ENCODE assay signal across 8 mouse cellular contexts in the genomic region with DNA sequence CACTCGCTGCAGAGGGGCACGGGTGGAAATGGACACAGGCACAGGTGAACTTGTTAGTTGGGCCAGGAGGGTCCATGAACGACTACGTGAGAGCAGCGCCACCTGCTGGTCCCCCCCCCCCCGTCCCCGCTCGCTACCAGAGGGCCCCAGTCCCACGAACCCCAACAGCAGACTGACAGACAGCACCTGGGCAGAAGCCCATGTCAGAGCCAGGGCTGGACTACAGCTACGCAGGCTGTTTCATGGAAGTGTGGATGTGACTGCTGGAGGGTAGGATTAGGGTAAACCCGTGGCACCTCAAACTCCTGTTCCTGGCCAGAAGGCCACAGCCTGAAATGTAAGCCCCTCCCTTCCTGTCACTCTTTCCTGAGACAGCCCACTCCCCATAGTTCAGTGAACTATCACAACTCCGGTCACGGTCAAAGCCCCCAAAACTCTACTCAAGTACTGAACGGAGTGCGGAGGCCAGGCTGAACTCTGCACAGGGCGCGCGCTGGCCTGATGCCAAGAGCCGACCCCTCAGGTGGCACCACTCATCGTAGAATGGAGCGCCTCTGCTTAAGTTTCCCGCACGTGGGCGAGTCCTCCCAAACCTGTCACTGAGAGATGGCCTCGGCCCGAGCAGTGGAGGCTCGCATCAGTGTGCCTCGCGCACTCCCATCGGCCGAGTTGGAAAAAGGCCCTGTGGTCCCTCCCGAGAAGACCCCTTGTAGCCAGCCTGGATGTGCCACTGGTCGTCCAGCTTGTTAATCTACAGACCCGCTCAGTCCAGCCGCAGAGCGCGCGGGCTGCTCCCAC. TPM values are rescaled to one million over a fixed set of nuclear protein-coding genes. Genes with fewer than 3 reads are reported as not detected.
DNase-seq lines count a peak whose midpoint lies in the region; ATAC-seq and TF ChIP-seq lines count a peak whose summit lies in the region.

No protein-coding gene starts in this region.

- WGBS in forebrain, embryonic 15.5 days = under 1% methylated on average over 38 of the region's 38 CpGs
- WGBS in hindbrain, embryonic 15.5 days = 1% methylated on average over 38 of the region's 38 CpGs
- under 1% methylated on average over 38 of the region's 38 CpGs for WGBS in liver, adult 2 months
- under 1% methylated on average over 38 of the region's 38 CpGs for WGBS in thymus, adult 2 months

- H3K4me2 ChIP-seq in forebrain, embryonic 15.5 days (replicated peaks) = peak overlapping the region; percentile 99
- H3K4me2 ChIP-seq in hindbrain, embryonic 15.5 days = peak overlapping the region; percentile 100

- no peaks in the 10 kb centered on the region for H3K27me3 ChIP-seq in forebrain, embryonic 15.5 days
- no peaks in the 10 kb centered on the region for H3K27me3 ChIP-seq in hindbrain, embryonic 15.5 days
- H3K27me3 ChIP-seq in liver, adult 2 months (ENCODE audit: control insufficient read depth, insufficient read depth, low read length) = no peaks in the 10 kb centered on the region
- H3K27me3 ChIP-seq in thymus, adult 2 months (ENCODE audit: control insufficient read depth, insufficient read depth, low read length) = no peaks in the 10 kb centered on the region

- no peaks in the 10 kb centered on the region for H3K9me3 ChIP-seq in forebrain, embryonic 15.5 days
- no peaks in the 10 kb centered on the region for H3K9me3 ChIP-seq in hindbrain, embryonic 15.5 days

- peak overlapping the region; percentile 64 for H3K4me3 ChIP-seq in forebrain, embryonic 15.5 days
- H3K4me3 ChIP-seq in hindbrain, embryonic 15.5 days = peak overlapping the region; percentile 62
- H3K4me3 ChIP-seq in liver, adult 2 months (ENCODE audit: insufficient read depth, low read depth, low read length) = peak overlapping the region; percentile 61
- H3K4me3 ChIP-seq in thymus, adult 2 months (ENCODE audit: control insufficient read depth, insufficient read depth, low read length) = peak overlapping the region; percentile 57

- no peak for TF ChIP-seq POLR2A in liver, adult 2 months (IDR thresholded peaks at IDR 0.05; ENCODE audit: extremely low read depth, insufficient read depth, low read length)
- no peak for TF ChIP-seq POLR2A in thymus, adult 2 months (IDR thresholded peaks at IDR 0.05; ENCODE audit: control insufficient read depth, extremely low read depth, insufficient read depth, low read length, poor library complexity)

- ATAC-seq in forebrain, embryonic 15.5 days (replicated peaks) = peak; percentile 7; the same call in 1 of the 2 replicates
- peak; percentile 60 for ATAC-seq in hindbrain, embryonic 15.5 days (ENCODE audit: low FRiP score, low read depth)

- peak overlapping the region; percentile 76 for H3K27ac ChIP-seq in forebrain, embryonic 15.5 days (replicated peaks)
- peak overlapping the region; percentile 85 for H3K27ac ChIP-seq in hindbrain, embryonic 15.5 days (replicated peaks)
- peak overlapping the region; percentile 32 for H3K27ac ChIP-seq in liver, adult 2 months (replicated peaks; ENCODE audit: insufficient read depth, low read depth, low read length)
- H3K27ac ChIP-seq in thymus, adult 2 months (ENCODE audit: control insufficient read depth, insufficient read depth, low read length) = no peak overlapping the region

- H3K79me2 ChIP-seq in liver, adult 2 months (ENCODE audit: control insufficient read depth, insufficient read depth, low read length) = no peaks in the 10 kb centered on the region

- peak; percentile 63 for DNase-seq in right cerebral cortex, postnatal 14 days
- no peak for DNase-seq in right cerebral cortex, postnatal 36 days (ENCODE audit: low spot score in 2 of 2)
- peak; percentile 55 for DNase-seq in c-Kit-positive CD71-positive TER-119-negative erythroid progenitor cells, embryonic 14.5 days (ENCODE audit: low read depth)
- peak; percentile 62 for DNase-seq in liver, adult 2 months (ENCODE audit: extremely low read depth, low read depth, low spot score)
- peak; percentile 87 for DNase-seq in naive thymus-derived CD4-positive, alpha-beta T cell, adult 2 months (ENCODE audit: low read depth)
- peak; percentile 60 for DNase-seq in thymus, adult 2 months

- peaks cover 30% of the 10 kb centered on the region for H3K4me1 ChIP-seq in forebrain, embryonic 15.5 days
- H3K4me1 ChIP-seq in hindbrain, embryonic 15.5 days (replicated peaks) = peaks cover 33% of the 10 kb centered on the region
- H3K4me1 ChIP-seq in liver, adult 2 months (ENCODE audit: control insufficient read depth, insufficient read depth, low read length) = peaks cover 9% of the 10 kb centered on the region
- H3K4me1 ChIP-seq in thymus, adult 2 months (replicated peaks; ENCODE audit: control insufficient read depth, insufficient read depth, low read length) = peaks cover 15% of the 10 kb centered on the region

- TF ChIP-seq CTCF in liver, adult 2 months (IDR thresholded peaks at IDR 0.05; ENCODE audit: low read depth, low read length) = peak; percentile 75
- TF ChIP-seq CTCF in thymus, adult 2 months (IDR thresholded peaks at IDR 0.05; ENCODE audit: borderline replicate concordance, control insufficient read depth, extremely low read depth, insufficient read depth, low read length, poor library complexity) = peak; percentile 92

- peaks cover 17% of the 10 kb centered on the region; the same call in 1 of the 2 replicates for H3K36me3 ChIP-seq in forebrain, embryonic 15.5 days
- H3K36me3 ChIP-seq in hindbrain, embryonic 15.5 days = peaks cover 14% of the 10 kb centered on the region
- H3K36me3 ChIP-seq in liver, adult 2 months (ENCODE audit: control insufficient read depth, insufficient read depth, low read length) = no peaks in the 10 kb centered on the region
- no peaks in the 10 kb centered on the region for H3K36me3 ChIP-seq in thymus, adult 2 months (ENCODE audit: control insufficient read depth, insufficient read depth, low read length)

- peak overlapping the region; percentile 57 for H3K9ac ChIP-seq in forebrain, embryonic 15.5 days (replicated peaks)
- peak overlapping the region; percentile 60 for H3K9ac ChIP-seq in hindbrain, embryonic 15.5 days
- H3K9ac ChIP-seq in liver, adult 2 months (ENCODE audit: low read depth, low read length) = peak overlapping the region; percentile 68

RNA-seq across cellular contexts. Expression of a gene that starts 0.6 kb away (rescaled TPM):
- 97.9 and 103 TPM in 2 replicates for polyA plus RNA-seq in forebrain, embryonic 15.5 days (2015; fragmentation: Nextera tagmentation; extraction: Ambion mirVana)
- 107 and 109 TPM in 2 replicates for polyA plus RNA-seq in hindbrain, embryonic 15.5 days (2015; fragmentation: Nextera tagmentation; extraction: Ambion mirVana)
- total RNA-seq in liver, adult 2 months (2014; rRNA removed) = 20.3 and 20.5 TPM in 2 replicates
- 63.4 and 74.6 TPM in 2 replicates for polyA plus RNA-seq in liver, adult 2 months (2012; rRNA removed)
- 103 and 112 TPM in 2 replicates for polyA plus RNA-seq in thymus, adult 2 months (2012; rRNA removed)

RNA-seq across cellular contexts. Expression of a gene that starts 0.8 kb away (rescaled TPM):
- 94.1 and 94.8 TPM in 2 replicates for polyA plus RNA-seq in forebrain, embryonic 15.5 days (2015; fragmentation: Nextera tagmentation; extraction: Ambion mirVana)
- 74.9 and 81.2 TPM in 2 replicates for polyA plus RNA-seq in hindbrain, embryonic 15.5 days (2015; fragmentation: Nextera tagmentation; extraction: Ambion mirVana)
- total RNA-seq in liver, adult 2 months (2014; rRNA removed) = 4.4 and 5.1 TPM in 2 replicates
- polyA plus RNA-seq in liver, adult 2 months (2012; rRNA removed) = 7.4 and 9.8 TPM in 2 replicates
- polyA plus RNA-seq in thymus, adult 2 months (2012; rRNA removed) = 69.2 and 77.3 TPM in 2 replicates

RNA-seq across cellular contexts. Expression of a gene that starts 8.3 kb away (rescaled TPM):
- 245 and 251 TPM in 2 replicates for polyA plus RNA-seq in forebrain, embryonic 15.5 days (2015; fragmentation: Nextera tagmentation; extraction: Ambion mirVana)
- 540 and 587 TPM in 2 replicates for polyA plus RNA-seq in hindbrain, embryonic 15.5 days (2015; fragmentation: Nextera tagmentation; extraction: Ambion mirVana)
- 0.20 and 0.55 TPM in 2 replicates for total RNA-seq in liver, adult 2 months (2014; rRNA removed)
- polyA plus RNA-seq in liver, adult 2 months (2012; rRNA removed) = 0.72 and 1.1 TPM in 2 replicates
- polyA plus RNA-seq in thymus, adult 2 months (2012; rRNA removed) = 22.8 and 26.3 TPM in 2 replicates

RNA-seq across cellular contexts. Expression of a gene that starts 14.1 kb away (rescaled TPM):
- polyA plus RNA-seq in forebrain, embryonic 15.5 days (2015; fragmentation: Nextera tagmentation; extraction: Ambion mirVana) = 9.0 and 9.3 TPM in 2 replicates
- 8.8 and 10.4 TPM in 2 replicates for polyA plus RNA-seq in hindbrain, embryonic 15.5 days (2015; fragmentation: Nextera tagmentation; extraction: Ambion mirVana)
- total RNA-seq in liver, adult 2 months (2014; rRNA removed) = 215 and 230 TPM in 2 replicates
- 512 and 554 TPM in 2 replicates for polyA plus RNA-seq in liver, adult 2 months (2012; rRNA removed)
- polyA plus RNA-seq in thymus, adult 2 months (2012; rRNA removed) = 78.4 and 126 TPM in 2 replicates

RNA-seq across cellular contexts. Expression of a gene that starts 18.9 kb away (rescaled TPM):
- 0.64 and 0.69 TPM in 2 replicates for polyA plus RNA-seq in forebrain, embryonic 15.5 days (2015; fragmentation: Nextera tagmentation; extraction: Ambion mirVana)
- polyA plus RNA-seq in hindbrain, embryonic 15.5 days (2015; fragmentation: Nextera tagmentation; extraction: Ambion mirVana) = 0.97 and 2.1 TPM in 2 replicates
- total RNA-seq in liver, adult 2 months (2014; rRNA removed) = not detected in 2 replicates
- 0.28 and 0.86 TPM in 2 replicates for polyA plus RNA-seq in liver, adult 2 months (2012; rRNA removed)
- 426 and 617 TPM in 2 replicates for polyA plus RNA-seq in thymus, adult 2 months (2012; rRNA removed)

Comparison
In these comparisons a context has a peak if more than half of its experiments do, and no peak if none do; other contexts are left out.
1. DNase-seq: peak in right cerebral cortex, postnatal 14 days (single experiment), c-Kit-positive CD71-positive TER-119-negative erythroid progenitor cells, embryonic 14.5 days (single experiment), liver, adult 2 months (single experiment), naive thymus-derived CD4-positive, alpha-beta T cell, adult 2 months (single experiment) and thymus, adult 2 months (single experiment); none in right cerebral cortex, postnatal 36 days (0 of 2).
2. RNA of a gene that starts 8.3 kb away (polyA plus RNA-seq): 540 to 587 TPM in hindbrain, embryonic 15.5 days, 245 to 251 TPM in forebrain, embryonic 15.5 days and 22.8 to 26.3 TPM in thymus, adult 2 months; 0.72 to 1.1 TPM in liver, adult 2 months; every median in the first group is over 10 times any median in the second.
3. Peak in every context shown above with its lines, with median percentiles within 50 percentile points of each other: H3K4me3 ChIP-seq and H3K9ac ChIP-seq.